Mouse (Mus musculus) C2C12 (cell line): ENCODE results near the gene Itgb7.

Experiments used
- CTCF ChIP-seq: IDR thresholded peaks from one replicate; pipeline ENCODE4 v1.5.1; 2011; ENCODE audit not compliant: control insufficient read depth, insufficient read depth, insufficient read length
- MAX ChIP-seq: IDR thresholded peaks from one replicate; pipeline ENCODE4 v1.6.1; 2011; ENCODE audit warnings: mild to moderate bottlenecking, control low read depth
- MYOD1 ChIP-seq: IDR thresholded peaks from one replicate; pipeline ENCODE4 v1.6.1; 2011; ENCODE audit warnings: low read depth; ENCODE audit not compliant: control insufficient read depth, insufficient read length
- MYOG ChIP-seq: IDR thresholded peaks from one replicate; pipeline ENCODE4 v1.6.1; 2011; ENCODE audit not compliant: control insufficient read depth, insufficient read length; ENCODE audit errors: extremely low read depth
- USF1 ChIP-seq: IDR thresholded peaks from one replicate; pipeline ENCODE4 v1.6.1; 2011; ENCODE audit warnings: low read depth, mild to moderate bottlenecking, control low read depth, moderate library complexity

- TF ChIP-seq CTCF (no peak), MAX (no peak), USF1 (no peak), MYOG (no peak), MYOD1 (no peak)
Observed at GRCm38 (mm10) chr15:102192820-102193386, 38.8 kb downstream of the Itgb7 start.
